Mouse (Mus musculus) midbrain, embryonic 14.5 days (tissue): Measurements from ENCODE around the gene Glt8d2. TPM values are rescaled to one million over a fixed set of nuclear protein-coding genes. Genes with fewer than 3 reads are reported as not detected.
"Not testable (repeated sequence)": the region's sequence is repeated elsewhere in the genome, so short reads cannot be mapped to it uniquely, and the experiment has no call there.

Experiments
- ATAC-seq: fragments of 200-750 bp; cut with Nextera tagmentation; 2 replicates; pipeline ENCODE4 v1.8.0; 2017; ENCODE audit warnings: moderate number of reproducible peaks, moderate library complexity; ENCODE audit not compliant: low FRiP score, low TSS enrichment
- DNase-seq: peaks from one replicate; pipeline ENCODE4 v3.0.0-alpha.2; 2015
- H3K27ac ChIP-seq: fragments of 300-500 bp; sonication (generic); replicated peaks from 2 replicates; pipeline ENCODE4 v1.5.1; 2014; ENCODE audit warnings: mild to moderate bottlenecking, low read depth, low read length, moderate library complexity
- H3K27me3 ChIP-seq: fragments of 300-500 bp; sonication (generic); 2 replicates; pipeline ENCODE4 v1.6.1; 2014; ENCODE audit warnings: low read length, control low read depth, mixed read lengths; ENCODE audit not compliant: control insufficient read depth, insufficient read depth
- H3K36me3 ChIP-seq: fragments of 300-500 bp; sonication (generic); 2 replicates; pipeline ENCODE4 v1.6.1; 2014; ENCODE audit warnings: low read length, control low read depth; ENCODE audit not compliant: control insufficient read depth, insufficient read depth
- H3K4me1 ChIP-seq: fragments of 300-500 bp; sonication (generic); 2 replicates; pipeline ENCODE4 v1.6.1; 2014; ENCODE audit warnings: mild to moderate bottlenecking, antibody characterized with exemption, low read length, control low read depth; ENCODE audit not compliant: control insufficient read depth, insufficient read depth
- H3K4me2 ChIP-seq: fragments of 300-500 bp; sonication (generic); 2 replicates; pipeline ENCODE4 v1.6.1; 2014; ENCODE audit warnings: mild to moderate bottlenecking, low read length, moderate library complexity
- H3K4me3 ChIP-seq: fragments of 300-500 bp; sonication (generic); replicated peaks from 2 replicates; pipeline ENCODE4 v1.5.1; 2014; ENCODE audit warnings: low read depth, low read length
- H3K9ac ChIP-seq: fragments of 300-500 bp; sonication (generic); replicated peaks from 2 replicates; pipeline ENCODE4 v1.6.1; 2014; ENCODE audit warnings: mild to moderate bottlenecking, low read length, moderate library complexity
- H3K9me3 ChIP-seq: fragments of 300-500 bp; sonication (generic); 2 replicates; pipeline ENCODE4 v1.6.1; 2016; ENCODE audit warnings: low read length, control low read depth, mixed read lengths; ENCODE audit not compliant: control insufficient read depth
- WGBS: fragments of 180-500 bp; shearing (Covaris S2); extraction: QIAGEN DNeasy Blood & Tissue Kit; methylation state at CpG from one replicate; pipeline ENCODE4 v1.1.7; 2014; 5-methylcytosine and 5-hydroxymethylcytosine counted together
- polyA plus RNA-seq: library from polyadenylated mRNA; unstranded; fragments of >200 nt; fragmentation: Nextera tagmentation; extraction: Ambion mirVana; gene quantifications from 2 replicates; pipeline ENCODE4 v1.2.1, GENCODE M21; 2014

Gene Glt8d2
- polyA plus RNA-seq, 1 experiment from 2014 or later, result 1.3 TPM

- DNase-seq (no peak), ATAC-seq (no peak)
- WGBS, result 97% methylated on average over 12 of the region's 12 CpGs
These were observed 57.8 kb downstream of the Glt8d2 start for GRCm38 (mm10) chr10:82632496-82633280.

DNA sequence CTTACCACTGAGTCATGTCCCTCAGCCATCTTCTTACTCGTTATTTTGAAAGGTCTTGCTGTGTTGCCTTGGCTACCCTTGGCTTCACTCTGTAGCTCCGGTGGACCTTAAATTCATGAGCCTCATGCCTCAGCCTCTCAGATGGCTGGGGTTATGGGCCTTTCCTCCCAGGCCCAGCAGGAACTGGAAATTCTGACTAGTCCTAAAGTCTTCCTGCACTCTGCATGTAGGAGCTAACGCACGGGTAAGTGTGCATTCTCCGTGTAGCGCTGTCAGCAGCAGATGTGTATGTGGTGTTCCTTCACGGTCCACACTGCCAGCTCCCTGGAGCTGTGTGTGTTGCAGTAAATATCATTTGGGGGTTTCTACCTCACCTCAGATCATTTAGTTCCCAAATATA is 59.3 kb downstream of the Glt8d2 start:
- ATAC-seq (no peak), DNase-seq (no peak)
- H3K4me2 ChIP-seq, result peak overlapping the region; percentile 85
- H3K27me3 ChIP-seq, result no peaks in the 10 kb centered on the region
- no peak overlapping the region for H3K27ac ChIP-seq
- peak overlapping the region; percentile 69 for H3K4me3 ChIP-seq
- peak overlapping the region; percentile 84; the same call in 1 of the 2 replicates for H3K9ac ChIP-seq
- H3K4me1 ChIP-seq, result peaks cover 15% of the 10 kb centered on the region
- no peaks in the 10 kb centered on the region for H3K9me3 ChIP-seq
- H3K36me3 ChIP-seq, result peaks cover 6% of the 10 kb centered on the region; the same call in 1 of the 2 replicates
- WGBS, result 80% methylated on average over 7 of the region's 7 CpGs

More at GRCm38 (mm10) chr10:82632496-82633280, 57.8 kb downstream of the Glt8d2 start:
- Histone ChIP-seq H3K4me2 (no peak overlapping the region), H3K27ac (no peak overlapping the region), H3K36me3 (peaks cover 16% of the 10 kb centered on the region), H3K9ac (no peak overlapping the region), H3K4me1 (peaks cover 15% of the 10 kb centered on the region), H3K27me3 (no peaks in the 10 kb centered on the region), H3K9me3 (no peaks in the 10 kb centered on the region), H3K4me3 (no peak overlapping the region)

GRCm38 (mm10) chr10:82630497-82630896 is 60.0 kb downstream of the Glt8d2 start:
- H3K9ac ChIP-seq, result peak overlapping the region; percentile 84
- WGBS, result 18% methylated on average over 7 of the region's 7 CpGs
- H3K4me2 ChIP-seq, result peak overlapping the region; percentile 85
- H3K4me3 ChIP-seq, result peak overlapping the region; percentile 69
- H3K9me3 ChIP-seq, result no peaks in the 10 kb centered on the region
- DNase-seq, result no peak
- no peaks in the 10 kb centered on the region for H3K27me3 ChIP-seq
- H3K4me1 ChIP-seq, result peaks cover 15% of the 10 kb centered on the region
- peaks cover 6% of the 10 kb centered on the region; the same call in 1 of the 2 replicates for H3K36me3 ChIP-seq
- no peak overlapping the region for H3K27ac ChIP-seq
- ATAC-seq, result no peak

GRCm38 (mm10) chr10:82629586-82630255 is 60.7 kb downstream of the Glt8d2 start, which contains the start of gene Tdg:
Tdg (plus strand) TSS chr10:82629828.
- H3K27me3 ChIP-seq, H3K9me3 ChIP-seq, H3K36me3 ChIP-seq: not testable (repeated sequence)
- ATAC-seq (peak; percentile 96), DNase-seq (peak; percentile 98)
- peak within 1 kb of the TSS; percentile 95 for H3K4me2 ChIP-seq
- peak within 1 kb of the TSS; percentile 69 for H3K4me3 ChIP-seq
- peak within 1 kb of the TSS; percentile 92 for H3K27ac ChIP-seq
- peaks cover 15% of the 10 kb centered on the region for H3K4me1 ChIP-seq
- peak within 1 kb of the TSS; percentile 84 for H3K9ac ChIP-seq
- under 1% methylated on average over 69 of the region's 78 CpGs for WGBS

DNA sequence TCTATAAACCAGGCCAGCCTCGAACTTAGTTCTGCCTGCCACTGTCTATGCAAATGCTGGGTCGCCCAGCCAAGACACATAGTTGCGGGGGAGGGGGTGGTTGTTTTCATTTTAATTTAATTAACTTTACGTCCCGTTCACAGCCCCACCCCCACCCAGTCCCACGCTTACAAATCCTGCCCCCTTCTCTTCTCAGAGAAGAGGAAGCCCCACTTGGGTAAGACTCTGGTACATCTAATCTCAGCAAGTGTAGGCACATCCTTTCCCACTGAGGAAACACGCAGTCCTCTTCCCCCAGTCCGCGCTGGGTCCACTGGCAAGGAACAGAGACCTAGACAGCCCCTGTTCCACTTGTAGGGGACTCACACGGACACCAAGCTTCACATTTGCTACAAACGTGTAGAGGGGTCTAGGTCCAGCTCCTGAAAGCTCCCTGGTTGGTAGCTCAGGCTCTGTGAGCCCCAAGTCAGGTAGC is 61.3 kb downstream of the Glt8d2 start:
- Histone ChIP-seq H3K9ac (peak overlapping the region; percentile 84), H3K27ac (peak overlapping the region; percentile 92), H3K36me3 (peaks cover 6% of the 10 kb centered on the region; the same call in 1 of the 2 replicates), H3K9me3 (no peaks in the 10 kb centered on the region), H3K4me3 (peak overlapping the region; percentile 69), H3K4me2 (peak overlapping the region; percentile 95), H3K4me1 (peaks cover 15% of the 10 kb centered on the region), H3K27me3 (no peaks in the 10 kb centered on the region)
- DNase-seq (peak; percentile 45), ATAC-seq (peak; percentile 59)
- 3% methylated on average over 11 of the region's 11 CpGs for WGBS

DNA sequence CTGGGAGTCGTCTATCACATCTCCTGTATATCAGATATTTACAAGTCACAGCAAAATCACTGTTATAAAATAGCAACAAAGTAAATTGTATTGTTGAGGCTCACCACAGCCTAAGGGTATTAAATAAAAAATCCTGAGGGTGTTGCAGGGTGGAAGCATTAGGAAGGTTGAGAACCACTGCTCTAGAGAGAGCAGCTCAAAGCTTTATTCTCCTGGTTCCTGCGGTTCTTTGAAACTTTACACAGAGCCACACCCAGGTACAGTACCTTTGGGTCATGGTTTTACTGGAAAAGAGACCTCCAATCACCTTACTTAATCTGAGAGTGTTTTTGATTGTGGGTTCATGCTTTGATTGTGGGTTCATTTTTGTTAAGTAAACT is 66.9 kb downstream of the Glt8d2 start:
- WGBS, result 4% methylated on average over 2 of the region's 2 CpGs
- H3K4me1 ChIP-seq, DNase-seq, H3K9me3 ChIP-seq, H3K27me3 ChIP-seq, H3K36me3 ChIP-seq: not testable (repeated sequence)
- Histone ChIP-seq H3K9ac (peak overlapping the region; percentile 75), H3K27ac (peak overlapping the region; percentile 90), H3K4me3 (peak overlapping the region; percentile 62), H3K4me2 (peak overlapping the region; percentile 59)
- ATAC-seq, result peak; percentile 29; the same call in 1 of the 2 replicates

- DNase-seq, result peak; percentile 97
- Histone ChIP-seq H3K27ac (peak within 1 kb of the TSS; percentile 90), H3K27me3 (no peaks in the 10 kb centered on the region), H3K4me1 (peaks cover 4% of the 10 kb centered on the region), H3K9me3 (no peaks in the 10 kb centered on the region), H3K36me3 (0 out of 2 replicates have a peak, but pooled peaks cover 5% of the 10 kb centered on the region), H3K4me2 (peak within 1 kb of the TSS; percentile 59), H3K9ac (peak within 1 kb of the TSS; percentile 75), H3K4me3 (peak within 1 kb of the TSS; percentile 62)
- under 1% methylated on average over 61 of the region's 61 CpGs for WGBS
- ATAC-seq, result peak; percentile 91
These were observed 67.5 kb downstream of the Glt8d2 start, which contains the start of gene 1190007I07Rik for GRCm38 (mm10) chr10:82622671-82623552. 1190007I07Rik (minus strand) TSS chr10:82623228.

- DNase-seq, result no peak
These were observed 68.2 kb downstream of the Glt8d2 start for GRCm38 (mm10) chr10:82622235-82622634.

More at GRCm38 (mm10) chr10:82622235-82622634, 68.2 kb downstream of the Glt8d2 start:
- ATAC-seq, result no peak; the same call in 1 of the 2 replicates
- peak overlapping the region; percentile 59 for H3K4me2 ChIP-seq
- no peaks in the 10 kb centered on the region for H3K9me3 ChIP-seq
- H3K4me1 ChIP-seq, result peaks cover 4% of the 10 kb centered on the region
- H3K27ac ChIP-seq, result no peak overlapping the region
- peak overlapping the region; percentile 62 for H3K4me3 ChIP-seq
- H3K9ac ChIP-seq, result peak overlapping the region; percentile 75
- no peaks in the 10 kb centered on the region for H3K27me3 ChIP-seq
- WGBS, result 33% methylated on average over 9 of the region's 9 CpGs
- H3K36me3 ChIP-seq, result 0 out of 2 replicates have a peak, but pooled peaks cover 5% of the 10 kb centered on the region
